Mouse (Mus musculus): ENCODE measurements at regions not wholly inside any gene's neighbourhood (a gene's known extent, or its start where the extent isn't known, plus 50 kb on each side); places are given as distances from the start of the nearest gene placed in this dataset.

GRCm38 (mm10) chr11:113056042-113056632 lies 274.1 kb downstream of the Sox9 start:
- in situ Hi-C loops (cut with MboI; ENCODE audit: low pct_unique_long_range_greater_than_20kb in 1 of 2, low sequenced_read_pairs in 2 of 2, unreplicated experiment in 1 of 2), result no loop called here

GRCm38 (mm10) chr11:113056824-113057223 lies 274.8 kb downstream of the Sox9 start:
- in situ Hi-C loops (cut with MboI; ENCODE audit: low pct_unique_long_range_greater_than_20kb in 1 of 2, low sequenced_read_pairs in 2 of 2, unreplicated experiment in 1 of 2), result no loop called here

GRCm38 (mm10) chr11:113070365-113070764 lies 288.3 kb downstream of the Sox9 start:
- in situ Hi-C loops (cut with MboI; ENCODE audit: low pct_unique_long_range_greater_than_20kb in 1 of 2, low sequenced_read_pairs in 2 of 2, unreplicated experiment in 1 of 2), result no loop called here

- in situ Hi-C loops (cut with MboI; ENCODE audit: low pct_unique_long_range_greater_than_20kb in 1 of 2, low sequenced_read_pairs in 2 of 2, unreplicated experiment in 1 of 2), result no loop called here
These were observed 289.9 kb downstream of the Sox9 start for GRCm38 (mm10) chr11:113071942-113072341.

- in situ Hi-C loops (cut with MboI; ENCODE audit: low pct_unique_long_range_greater_than_20kb in 1 of 2, low sequenced_read_pairs in 2 of 2, unreplicated experiment in 1 of 2), result no loop called here
These were observed 292.3 kb downstream of the Sox9 start for GRCm38 (mm10) chr11:113074328-113074727.

GRCm38 (mm10) chr11:113076371-113076770 lies 294.3 kb downstream of the Sox9 start:
- in situ Hi-C loops (cut with MboI; ENCODE audit: low pct_unique_long_range_greater_than_20kb in 1 of 2, low sequenced_read_pairs in 2 of 2, unreplicated experiment in 1 of 2), result no loop called here

- in situ Hi-C loops (cut with MboI; ENCODE audit: low pct_unique_long_range_greater_than_20kb in 1 of 2, low sequenced_read_pairs in 2 of 2, unreplicated experiment in 1 of 2), result no loop called here
These were observed 298.3 kb downstream of the Sox9 start for GRCm38 (mm10) chr11:113080311-113080710.

- in situ Hi-C loops (cut with MboI; ENCODE audit: low pct_unique_long_range_greater_than_20kb in 1 of 2, low sequenced_read_pairs in 2 of 2, unreplicated experiment in 1 of 2), result no loop called here
These were observed 302.4 kb downstream of the Sox9 start for GRCm38 (mm10) chr11:113084442-113084841.

GRCm38 (mm10) chr11:113085556-113085955 lies 303.5 kb downstream of the Sox9 start:
- in situ Hi-C loops (cut with MboI; ENCODE audit: low pct_unique_long_range_greater_than_20kb in 1 of 2, low sequenced_read_pairs in 2 of 2, unreplicated experiment in 1 of 2), result no loop called here

GRCm38 (mm10) chr11:113087084-113087483 lies 305.1 kb downstream of the Sox9 start:
- in situ Hi-C loops (cut with MboI; ENCODE audit: low pct_unique_long_range_greater_than_20kb in 1 of 2, low sequenced_read_pairs in 2 of 2, unreplicated experiment in 1 of 2), result no loop called here

- in situ Hi-C loops (cut with MboI; ENCODE audit: low pct_unique_long_range_greater_than_20kb in 1 of 2, low sequenced_read_pairs in 2 of 2, unreplicated experiment in 1 of 2), result no loop called here
These were observed 307.8 kb downstream of the Sox9 start for GRCm38 (mm10) chr11:113089637-113090351.

GRCm38 (mm10) chr11:113091901-113092568 lies 310.0 kb downstream of the Sox9 start:
- in situ Hi-C loops (cut with MboI; ENCODE audit: low pct_unique_long_range_greater_than_20kb in 1 of 2, low sequenced_read_pairs in 2 of 2, unreplicated experiment in 1 of 2), result no loop called here

- in situ Hi-C loops (cut with MboI; ENCODE audit: low pct_unique_long_range_greater_than_20kb in 1 of 2, low sequenced_read_pairs in 2 of 2, unreplicated experiment in 1 of 2), result no loop called here
These were observed 311.9 kb downstream of the Sox9 start for GRCm38 (mm10) chr11:113093895-113094445.

- in situ Hi-C loops (cut with MboI; ENCODE audit: low pct_unique_long_range_greater_than_20kb in 1 of 2, low sequenced_read_pairs in 2 of 2, unreplicated experiment in 1 of 2), result no loop called here
These were observed 313.6 kb downstream of the Sox9 start for GRCm38 (mm10) chr11:113095625-113096024.

- in situ Hi-C loops (cut with MboI; ENCODE audit: low pct_unique_long_range_greater_than_20kb in 1 of 2, low sequenced_read_pairs in 2 of 2, unreplicated experiment in 1 of 2), result no loop called here
These were observed 314.2 kb downstream of the Sox9 start for GRCm38 (mm10) chr11:113096209-113096608.

- in situ Hi-C loops (cut with MboI; ENCODE audit: low pct_unique_long_range_greater_than_20kb in 1 of 2, low sequenced_read_pairs in 2 of 2, unreplicated experiment in 1 of 2), result no loop called here
These were observed 316.3 kb downstream of the Sox9 start for GRCm38 (mm10) chr11:113098360-113098759.

- in situ Hi-C loops (cut with MboI; ENCODE audit: low pct_unique_long_range_greater_than_20kb in 1 of 2, low sequenced_read_pairs in 2 of 2, unreplicated experiment in 1 of 2), result no loop called here
These were observed 318.8 kb downstream of the Sox9 start for GRCm38 (mm10) chr11:113100800-113101199.

GRCm38 (mm10) chr11:113101534-113101933 lies 319.5 kb downstream of the Sox9 start:
- in situ Hi-C loops (cut with MboI; ENCODE audit: low pct_unique_long_range_greater_than_20kb in 1 of 2, low sequenced_read_pairs in 2 of 2, unreplicated experiment in 1 of 2), result no loop called here

GRCm38 (mm10) chr11:113103161-113103845 lies 321.3 kb downstream of the Sox9 start:
- in situ Hi-C loops (cut with MboI; ENCODE audit: low pct_unique_long_range_greater_than_20kb in 1 of 2, low sequenced_read_pairs in 2 of 2, unreplicated experiment in 1 of 2), result no loop called here
